Mouse (Mus musculus): ENCODE data around the gene Efna3.

- no peak for TF ChIP-seq CTCF (IDR thresholded peaks at IDR 0.05; ENCODE audit: low read depth)
- TF ChIP-seq EP300 (optimal IDR thresholded peaks at IDR 0.05), result no peak
Measured at GRCm38 (mm10) chr3:89330948-89331347, 8.2 kb upstream of the Efna3 start.

Measured in stomach, postnatal 0 days (tissue).